Mouse (Mus musculus): ENCODE measurements around the gene Limk2. TPM values are rescaled to one million over a fixed set of nuclear protein-coding genes. Genes with fewer than 3 reads are reported as not detected.

Limk2 gene
- total RNA-seq, 2 experiments from 2014 or later, result 95.5 to 98.4 TPM

- peak; percentile 81 to 84 for DNase-seq
Measured at GRCm38 (mm10) chr11:3370928-3371598, 37.9 kb downstream of the Limk2 start.

- DNase-seq, result no peak
Measured at GRCm38 (mm10) chr11:3370162-3370561, 38.8 kb downstream of the Limk2 start.

GRCm38 (mm10) chr11:3369449-3369848 is 39.5 kb downstream of the Limk2 start:
- DNase-seq, result no peak

GRCm38 (mm10) chr11:3368983-3369382 is 40.0 kb downstream of the Limk2 start:
- no peak for DNase-seq

- DNase-seq, result no peak
Measured at GRCm38 (mm10) chr11:3366411-3366810, 42.6 kb downstream of the Limk2 start.

GRCm38 (mm10) chr11:3362854-3363253 is 46.1 kb downstream of the Limk2 start:
- DNase-seq, result no peak

- DNase-seq, result no peak
Measured at GRCm38 (mm10) chr11:3352990-3353585, 55.9 kb downstream of the Limk2 start.

- DNase-seq, result no peak
Measured at GRCm38 (mm10) chr11:3352131-3352530, 56.9 kb downstream of the Limk2 start.

- DNase-seq, result no peak
Measured at GRCm38 (mm10) chr11:3349343-3349695, 59.7 kb downstream of the Limk2 start.

GRCm38 (mm10) chr11:3348576-3349342 is 60.2 kb downstream of the Limk2 start:
- DNase-seq, result no peak

GRCm38 (mm10) chr11:3347835-3348195 is 61.2 kb downstream of the Limk2 start:
- DNase-seq, result no peak

GRCm38 (mm10) chr11:3347091-3347834 is 61.7 kb downstream of the Limk2 start:
- peak; percentile 79 to 83 for DNase-seq

- DNase-seq, result no peak
Measured at GRCm38 (mm10) chr11:3346351-3346750, 62.6 kb downstream of the Limk2 start.

GRCm38 (mm10) chr11:3344916-3345315 is 64.1 kb downstream of the Limk2 start:
- no peak for DNase-seq

GRCm38 (mm10) chr11:3341476-3341875 is 67.5 kb downstream of the Limk2 start:
- no peak for DNase-seq

GRCm38 (mm10) chr11:3337961-3338360 is 71.0 kb downstream of the Limk2 start:
- DNase-seq, result no peak

- DNase-seq, result peak; percentile 66 to 73
Measured at GRCm38 (mm10) chr11:3337173-3337955, 71.6 kb downstream of the Limk2 start.

GRCm38 (mm10) chr11:3336602-3337001 is 72.4 kb downstream of the Limk2 start:
- DNase-seq, result no peak

- DNase-seq, result no peak
Measured at GRCm38 (mm10) chr11:3335651-3336216, 73.3 kb downstream of the Limk2 start.

GRCm38 (mm10) chr11:3334711-3335316 is 74.2 kb downstream of the Limk2 start:
- DNase-seq, result no peak

- no peak for DNase-seq
Measured at GRCm38 (mm10) chr11:3334141-3334710, 74.8 kb downstream of the Limk2 start.

Data from layer of hippocampus, postnatal 36 days (tissue).